Mouse (Mus musculus): ENCODE data around the gene Dcaf17.

Dcaf17 gene

DNA sequence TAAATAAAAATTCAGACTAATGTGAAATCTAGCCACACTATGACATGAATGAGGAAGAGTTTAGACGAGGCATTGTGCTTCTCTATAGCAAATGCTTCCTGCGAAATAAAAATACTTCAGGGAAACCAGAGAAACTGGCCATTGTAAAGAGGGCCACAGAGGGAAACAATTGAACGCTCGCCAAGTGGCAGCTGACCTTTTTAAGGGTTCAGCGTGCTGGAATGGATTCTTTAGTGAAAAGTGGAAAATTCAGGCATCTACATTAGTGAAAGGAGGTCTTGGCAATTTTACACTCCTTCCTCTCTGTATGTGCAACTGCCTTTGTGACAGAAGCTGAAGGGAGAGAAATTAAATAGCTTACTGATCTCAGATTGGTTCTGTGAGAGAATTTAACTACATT, 66.3 kb downstream of the Dcaf17 start:
- DNase-seq (ENCODE audit: low spot score) = no peak

GRCm38 (mm10) chr2:71122268-71123029, 67.3 kb downstream of the Dcaf17 start:
- no peak for DNase-seq (ENCODE audit: low spot score)

GRCm38 (mm10) chr2:71123591-71123990, 68.5 kb downstream of the Dcaf17 start:
- no peak for DNase-seq (ENCODE audit: low spot score)

DNA sequence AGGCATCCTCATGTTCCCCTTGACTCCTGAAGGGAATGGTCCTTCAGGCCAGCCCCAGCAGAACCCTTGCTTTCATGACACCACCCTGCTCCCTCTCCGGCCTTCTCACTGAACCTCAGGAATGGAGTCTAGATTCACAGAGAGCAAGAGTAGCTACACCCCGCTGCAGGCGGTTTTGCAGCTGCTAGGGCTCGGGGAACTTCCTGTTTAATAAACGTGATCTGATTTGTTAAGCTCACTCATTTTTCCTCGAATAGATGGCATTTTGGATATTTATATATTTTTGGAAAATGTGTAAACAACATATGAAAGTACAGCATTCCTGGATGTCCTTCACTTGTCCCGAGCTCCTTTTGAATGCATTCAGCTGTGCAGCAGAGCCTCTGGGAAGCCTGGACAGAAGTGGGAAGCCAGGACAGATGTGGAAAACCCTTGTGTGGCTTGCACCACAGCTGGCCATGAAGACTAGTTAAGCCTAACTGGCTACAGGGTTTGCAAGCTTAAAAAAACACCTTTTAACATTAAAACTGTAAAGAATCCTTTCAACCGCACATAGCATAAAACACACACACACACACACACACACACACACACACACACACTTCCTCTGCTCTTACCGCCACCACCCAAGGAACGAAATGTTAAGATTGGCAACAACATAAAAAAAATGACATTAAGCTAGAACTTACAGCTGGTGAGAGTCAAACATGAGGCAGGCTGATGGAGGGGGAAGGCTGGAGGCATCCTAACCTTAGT, 72.8 kb downstream of the Dcaf17 start:
- no peak for DNase-seq (ENCODE audit: low spot score)

GRCm38 (mm10) chr2:71130366-71130765, 75.2 kb downstream of the Dcaf17 start:
- DNase-seq (ENCODE audit: low spot score) = no peak

GRCm38 (mm10) chr2:71131866-71132496, 76.9 kb downstream of the Dcaf17 start:
- no peak for DNase-seq (ENCODE audit: low spot score)

DNA sequence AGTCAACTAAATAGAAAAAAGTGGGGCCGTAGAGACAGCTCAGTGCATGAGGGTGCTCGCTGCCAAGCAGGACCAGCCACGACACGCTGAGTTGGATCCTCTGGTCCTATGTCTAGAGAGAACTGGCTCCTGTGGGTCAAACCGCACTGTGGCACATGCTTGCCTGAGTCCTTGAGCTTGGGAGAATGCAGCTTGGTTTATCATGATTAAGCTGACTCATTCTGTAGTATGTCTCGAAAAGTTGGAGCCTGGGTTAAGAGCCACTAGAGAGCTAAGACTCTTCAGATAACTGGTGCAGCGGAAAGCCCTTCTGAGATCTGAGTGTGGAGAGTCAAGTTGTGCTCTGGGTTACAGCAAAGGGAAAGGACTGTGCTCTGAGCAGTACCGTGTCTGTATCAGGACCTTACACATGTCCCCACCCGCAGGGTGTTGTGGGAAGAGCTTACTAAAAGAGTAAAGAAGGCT, 78.9 kb downstream of the Dcaf17 start:
- DNase-seq (ENCODE audit: low spot score) = no peak

- no peak for DNase-seq (ENCODE audit: low spot score)
These were observed 79.7 kb downstream of the Dcaf17 start for GRCm38 (mm10) chr2:71134836-71135235.

DNA sequence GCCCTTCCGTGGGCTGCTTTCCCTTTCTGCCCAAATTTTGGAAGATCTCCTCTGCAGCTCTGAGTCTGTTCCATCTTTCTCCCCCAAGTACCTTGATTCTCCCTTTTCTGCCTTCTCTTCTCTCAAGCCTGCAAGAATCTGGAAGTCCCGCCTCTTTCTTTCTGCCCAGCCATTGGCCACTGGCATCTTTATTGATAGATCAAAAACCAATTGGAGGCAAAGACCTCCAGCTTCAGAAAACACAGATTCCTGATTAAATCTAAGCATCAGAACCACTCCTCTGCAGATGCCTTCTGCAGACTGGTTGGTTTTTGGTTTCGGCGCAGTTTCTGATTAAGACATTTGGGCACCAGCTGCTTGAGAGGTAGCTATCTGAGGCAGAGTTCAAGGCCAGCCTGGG, 85.5 kb downstream of the Dcaf17 start:
- DNase-seq (ENCODE audit: low spot score) = no peak

DNA sequence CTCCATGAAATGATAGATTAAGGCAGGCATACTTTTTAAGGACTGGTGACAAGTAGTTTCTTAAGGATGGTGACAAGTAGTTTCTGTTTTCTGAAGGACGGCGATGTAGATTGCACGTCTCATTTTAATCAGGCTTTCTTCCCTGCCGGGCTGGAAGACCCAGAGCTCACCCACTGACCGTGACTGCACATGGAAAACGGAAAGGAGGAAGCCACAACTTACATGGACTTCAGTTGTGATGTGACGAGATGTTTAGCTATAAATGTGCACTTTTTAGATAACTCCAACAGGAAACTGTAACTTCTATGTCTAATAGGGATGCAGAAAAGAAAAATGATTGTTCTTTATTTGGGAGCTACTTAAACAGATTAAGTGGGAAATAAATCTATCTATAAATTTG, 87.3 kb downstream of the Dcaf17 start:
- no peak for DNase-seq (ENCODE audit: low spot score)

- DNase-seq (ENCODE audit: low spot score) = no peak
These were observed 90.7 kb downstream of the Dcaf17 start for GRCm38 (mm10) chr2:71145853-71146252.

DNA sequence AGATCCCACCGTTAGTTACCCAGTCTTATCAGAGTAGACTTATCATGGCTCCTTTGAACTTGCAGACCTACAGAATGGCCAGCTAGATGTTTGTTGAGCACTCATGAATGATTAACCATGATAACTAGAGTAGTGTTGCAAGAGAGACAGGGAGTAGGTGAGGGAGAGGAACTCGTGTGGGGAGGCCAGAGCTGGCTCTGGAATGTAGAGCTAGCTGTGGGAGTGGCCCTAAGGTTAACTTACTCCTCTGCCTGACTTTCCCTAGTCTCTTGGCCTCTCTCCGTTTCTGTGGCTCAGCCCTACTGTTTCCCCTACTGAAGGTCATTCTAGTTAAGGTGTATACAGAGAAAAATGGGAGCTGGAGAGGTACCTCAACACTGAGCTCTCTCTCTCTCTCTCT, 91.1 kb downstream of the Dcaf17 start:
- DNase-seq (ENCODE audit: low spot score) = no peak

DNA sequence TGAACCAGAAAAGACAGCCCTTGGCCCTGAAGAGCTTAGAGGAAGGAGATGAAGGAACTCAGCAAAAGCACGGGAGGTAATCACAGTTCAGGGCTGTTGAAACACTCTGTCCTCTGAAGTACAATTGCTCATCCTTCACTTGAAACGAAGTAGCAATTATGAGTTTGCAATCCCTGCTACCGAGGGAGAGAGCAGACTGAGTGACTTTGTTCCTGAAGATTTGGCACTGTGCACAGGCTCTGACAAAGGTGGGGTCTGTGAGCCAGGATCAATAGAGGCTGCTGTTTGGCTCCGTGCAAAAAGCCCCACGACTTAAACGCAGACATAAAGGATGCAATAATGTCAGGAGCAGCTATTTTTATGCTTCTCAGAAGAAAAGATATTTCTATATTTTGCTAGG, 92.7 kb downstream of the Dcaf17 start:
- DNase-seq (ENCODE audit: low spot score) = no peak

Measured in layer of hippocampus, adult 11-12 months (tissue).